Mouse (Mus musculus): Measurements from ENCODE around the gene Tmem251. TPM values are rescaled to one million over a fixed set of nuclear protein-coding genes. Genes with fewer than 3 reads are reported as not detected.

Gene Tmem251
- polyA plus RNA-seq, 1 experiment from 2014 or later = 11.8 TPM

- no peaks in the 10 kb centered on the region for H3K36me3 ChIP-seq (ENCODE audit: control insufficient read depth, insufficient read depth, low read length)
- WGBS = 55% methylated on average over 8 of the region's 8 CpGs
- no peaks in the 10 kb centered on the region for H3K27me3 ChIP-seq (replicated peaks; ENCODE audit: control insufficient read depth, insufficient read depth, low read length)
- H3K9me3 ChIP-seq (ENCODE audit: control insufficient read depth, low read length) = no peaks in the 10 kb centered on the region
- H3K4me1 ChIP-seq (ENCODE audit: control insufficient read depth, insufficient read depth, low read depth, low read length) = no peaks in the 10 kb centered on the region
- no peak for ATAC-seq
- no peak overlapping the region for H3K4me2 ChIP-seq (ENCODE audit: low read length)
- H3K4me3 ChIP-seq (ENCODE audit: low read length) = no peak overlapping the region
- no peak overlapping the region for H3K9ac ChIP-seq (ENCODE audit: low read depth, low read length)
- H3K27ac ChIP-seq (ENCODE audit: low read depth, low read length) = no peak overlapping the region
Observed at GRCm38 (mm10) chr12:102722966-102723365, 20.6 kb upstream of the Tmem251 start.

- no peaks in the 10 kb centered on the region for H3K27me3 ChIP-seq (replicated peaks; ENCODE audit: control insufficient read depth, insufficient read depth, low read length)
- no peaks in the 10 kb centered on the region for H3K9me3 ChIP-seq (ENCODE audit: control insufficient read depth, low read length)
- H3K27ac ChIP-seq (ENCODE audit: low read depth, low read length) = no peak overlapping the region
- no peaks in the 10 kb centered on the region for H3K4me1 ChIP-seq (ENCODE audit: control insufficient read depth, insufficient read depth, low read depth, low read length)
- H3K9ac ChIP-seq (ENCODE audit: low read depth, low read length) = no peak overlapping the region
- WGBS = 73% methylated on average over 6 of the region's 6 CpGs
- no peak overlapping the region for H3K4me3 ChIP-seq (ENCODE audit: low read length)
- no peaks in the 10 kb centered on the region for H3K36me3 ChIP-seq (ENCODE audit: control insufficient read depth, insufficient read depth, low read length)
- no peak overlapping the region for H3K4me2 ChIP-seq (ENCODE audit: low read length)
- no peak for ATAC-seq
Observed at GRCm38 (mm10) chr12:102723861-102724260, 19.7 kb upstream of the Tmem251 start.

GRCm38 (mm10) chr12:102725146-102725545 lies 18.4 kb upstream of the Tmem251 start:
- Histone ChIP-seq H3K4me1 (ENCODE audit: control insufficient read depth, insufficient read depth, low read depth, low read length) (peaks cover 3% of the 10 kb centered on the region), H3K9me3 (ENCODE audit: control insufficient read depth, low read length) (no peaks in the 10 kb centered on the region), H3K4me3 (ENCODE audit: low read length) (no peak overlapping the region), H3K27me3 (replicated peaks; ENCODE audit: control insufficient read depth, insufficient read depth, low read length) (no peaks in the 10 kb centered on the region), H3K4me2 (ENCODE audit: low read length) (no peak overlapping the region), H3K9ac (ENCODE audit: low read depth, low read length) (no peak overlapping the region), H3K27ac (ENCODE audit: low read depth, low read length) (no peak overlapping the region), H3K36me3 (ENCODE audit: control insufficient read depth, insufficient read depth, low read length) (no peaks in the 10 kb centered on the region)
- 93% methylated on average over 6 of the region's 6 CpGs for WGBS
- no peak for ATAC-seq

DNA sequence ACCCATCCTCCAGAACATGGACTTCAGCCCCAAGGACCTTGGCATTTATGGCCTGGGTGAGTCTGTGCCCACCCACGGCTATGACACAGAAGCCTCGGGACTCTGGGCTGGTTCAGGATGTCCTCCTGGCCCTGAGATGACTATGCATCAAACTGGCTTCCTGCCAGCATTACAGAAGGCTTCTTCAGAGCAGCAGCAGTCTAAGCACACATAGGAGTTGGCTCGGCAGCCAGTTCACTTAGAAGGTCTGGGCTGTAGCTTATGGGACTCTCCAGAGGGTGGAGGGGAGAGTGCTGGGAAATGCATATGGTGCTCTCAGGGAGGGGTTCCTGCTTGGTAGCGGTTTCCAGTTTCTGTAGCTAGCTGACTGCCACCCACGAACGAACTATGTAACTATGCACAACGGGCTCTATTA lies 17.8 kb upstream of the Tmem251 start:
- no peak overlapping the region for H3K27ac ChIP-seq (ENCODE audit: low read depth, low read length)
- no peaks in the 10 kb centered on the region for H3K36me3 ChIP-seq (ENCODE audit: control insufficient read depth, insufficient read depth, low read length)
- H3K4me3 ChIP-seq (ENCODE audit: low read length) = no peak overlapping the region
- no peak for ATAC-seq
- peaks cover 9% of the 10 kb centered on the region for H3K4me1 ChIP-seq (ENCODE audit: control insufficient read depth, insufficient read depth, low read depth, low read length)
- H3K27me3 ChIP-seq (replicated peaks; ENCODE audit: control insufficient read depth, insufficient read depth, low read length) = no peaks in the 10 kb centered on the region
- H3K9me3 ChIP-seq (ENCODE audit: control insufficient read depth, low read length) = no peaks in the 10 kb centered on the region
- H3K9ac ChIP-seq (ENCODE audit: low read depth, low read length) = no peak overlapping the region
- no peak overlapping the region for H3K4me2 ChIP-seq (ENCODE audit: low read length)
- WGBS = 72% methylated on average over 7 of the region's 7 CpGs

DNA sequence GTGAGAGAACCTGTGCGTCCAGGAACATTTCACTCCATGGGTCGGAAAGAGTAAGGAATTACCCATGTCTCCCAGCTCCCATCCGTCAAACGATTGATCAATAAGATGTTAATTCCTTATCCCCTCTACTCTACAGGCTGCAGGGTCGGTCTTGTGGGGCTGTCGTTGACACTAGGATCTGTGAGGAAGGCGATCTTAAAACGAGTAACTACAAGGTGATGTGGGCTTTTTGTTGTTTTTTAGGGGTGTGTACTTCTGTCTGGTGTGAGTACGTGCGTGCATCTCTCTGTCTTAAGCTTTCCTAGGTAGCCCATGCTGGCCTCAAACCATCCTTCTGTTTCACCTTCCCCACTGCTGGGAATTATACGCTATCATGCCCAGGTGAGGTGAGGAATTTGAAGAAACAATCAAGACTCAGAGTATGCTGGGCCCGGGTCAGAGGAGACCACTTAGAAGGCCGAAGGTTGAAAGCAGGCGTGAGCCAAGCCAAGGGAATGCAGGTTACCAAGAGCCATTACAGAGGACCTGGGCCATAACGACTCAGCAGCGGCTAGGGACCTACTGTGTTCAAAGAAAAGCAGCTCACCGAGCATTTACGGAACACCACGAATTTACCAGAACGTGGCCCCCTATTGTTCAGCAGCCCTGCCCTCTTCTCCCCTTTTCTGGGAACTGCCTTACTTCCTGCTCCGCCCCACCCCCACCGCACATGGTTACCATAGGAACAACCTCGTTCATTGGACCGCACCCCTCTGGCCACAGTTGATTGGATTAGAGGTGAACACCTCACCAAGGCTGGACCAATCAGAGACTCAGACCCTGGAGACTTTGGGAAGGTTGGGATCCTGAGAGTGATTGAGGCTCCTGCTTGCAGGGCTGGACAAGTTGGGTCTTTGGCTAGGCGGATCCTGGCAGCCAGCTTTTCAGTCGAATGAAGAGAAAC lies 13.4 kb upstream of the Tmem251 start:
- H3K9ac ChIP-seq (ENCODE audit: low read depth, low read length) = peak overlapping the region; percentile 37; the same call in 1 of the 2 replicates
- no peaks in the 10 kb centered on the region for H3K36me3 ChIP-seq (ENCODE audit: control insufficient read depth, insufficient read depth, low read length)
- ATAC-seq = peak; percentile 98
- H3K9me3 ChIP-seq (ENCODE audit: control insufficient read depth, low read length) = no peaks in the 10 kb centered on the region
- H3K4me2 ChIP-seq (ENCODE audit: low read length) = peak overlapping the region; percentile 45
- no peaks in the 10 kb centered on the region for H3K27me3 ChIP-seq (replicated peaks; ENCODE audit: control insufficient read depth, insufficient read depth, low read length)
- peak overlapping the region; percentile 26 for H3K4me3 ChIP-seq (ENCODE audit: low read length)
- 29% methylated on average over 26 of the region's 26 CpGs for WGBS
- peak overlapping the region; percentile 73 for H3K27ac ChIP-seq (ENCODE audit: low read depth, low read length)
- peaks cover 15% of the 10 kb centered on the region for H3K4me1 ChIP-seq (ENCODE audit: control insufficient read depth, insufficient read depth, low read depth, low read length)

- 27% methylated on average over 16 of the region's 16 CpGs for WGBS
- no peaks in the 10 kb centered on the region for H3K36me3 ChIP-seq (ENCODE audit: control insufficient read depth, insufficient read depth, low read length)
- no peaks in the 10 kb centered on the region for H3K27me3 ChIP-seq (replicated peaks; ENCODE audit: control insufficient read depth, insufficient read depth, low read length)
- H3K9ac ChIP-seq (ENCODE audit: low read depth, low read length) = no peak overlapping the region
- peak overlapping the region; percentile 26; the same call in 1 of the 2 replicates for H3K4me3 ChIP-seq (ENCODE audit: low read length)
- ATAC-seq = peak; percentile 53
- peak overlapping the region; percentile 68 for H3K27ac ChIP-seq (ENCODE audit: low read depth, low read length)
- peaks cover 15% of the 10 kb centered on the region for H3K4me1 ChIP-seq (ENCODE audit: control insufficient read depth, insufficient read depth, low read depth, low read length)
- no peaks in the 10 kb centered on the region for H3K9me3 ChIP-seq (ENCODE audit: control insufficient read depth, low read length)
- H3K4me2 ChIP-seq (ENCODE audit: low read length) = peak overlapping the region; percentile 45
Observed at GRCm38 (mm10) chr12:102730798-102731619, 12.6 kb upstream of the Tmem251 start.

DNA sequence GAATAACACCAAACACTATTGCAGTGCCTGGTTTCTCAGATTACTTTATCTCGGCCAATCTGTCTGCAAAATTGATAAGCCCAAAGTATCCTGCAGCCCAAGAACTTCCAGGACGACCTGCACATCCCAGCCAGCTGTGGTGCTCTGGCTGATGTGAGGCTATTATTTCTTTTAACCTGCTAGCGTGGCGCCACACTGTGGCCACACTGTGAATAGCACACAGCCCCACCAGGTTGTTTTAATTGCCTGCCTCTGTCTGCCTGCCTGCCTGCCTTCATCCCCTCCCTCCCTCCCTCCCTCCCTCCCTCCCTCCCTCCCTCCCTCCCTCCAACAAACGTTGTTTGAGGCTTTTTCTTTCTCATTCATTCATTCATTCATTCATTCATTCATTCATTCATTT lies 10.2 kb upstream of the Tmem251 start:
- 13% methylated on average over 4 of the region's 5 CpGs for WGBS
- no peaks in the 10 kb centered on the region for H3K36me3 ChIP-seq (ENCODE audit: control insufficient read depth, insufficient read depth, low read length)
- no peaks in the 10 kb centered on the region for H3K9me3 ChIP-seq (ENCODE audit: control insufficient read depth, low read length)
- no peak overlapping the region for H3K4me3 ChIP-seq (ENCODE audit: low read length)
- H3K27ac ChIP-seq (ENCODE audit: low read depth, low read length) = no peak overlapping the region
- H3K27me3 ChIP-seq (replicated peaks; ENCODE audit: control insufficient read depth, insufficient read depth, low read length) = no peaks in the 10 kb centered on the region
- H3K4me2 ChIP-seq (ENCODE audit: low read length) = no peak overlapping the region
- H3K4me1 ChIP-seq (ENCODE audit: control insufficient read depth, insufficient read depth, low read depth, low read length) = peaks cover 15% of the 10 kb centered on the region
- no peak for ATAC-seq
- no peak overlapping the region for H3K9ac ChIP-seq (ENCODE audit: low read depth, low read length)

GRCm38 (mm10) chr12:102739096-102739495 lies 4.5 kb upstream of the Tmem251 start:
- Histone ChIP-seq H3K9me3 (ENCODE audit: control insufficient read depth, low read length) (no peaks in the 10 kb centered on the region), H3K4me2 (ENCODE audit: low read length) (no peak overlapping the region), H3K27ac (ENCODE audit: low read depth, low read length) (no peak overlapping the region), H3K4me3 (ENCODE audit: low read length) (no peak overlapping the region), H3K27me3 (replicated peaks; ENCODE audit: control insufficient read depth, insufficient read depth, low read length) (no peaks in the 10 kb centered on the region), H3K4me1 (ENCODE audit: control insufficient read depth, insufficient read depth, low read depth, low read length) (peaks cover 12% of the 10 kb centered on the region), H3K36me3 (ENCODE audit: control insufficient read depth, insufficient read depth, low read length) (no peaks in the 10 kb centered on the region), H3K9ac (ENCODE audit: low read depth, low read length) (no peak overlapping the region)
- 83% methylated on average over 5 of the region's 5 CpGs for WGBS
- no peak for ATAC-seq

GRCm38 (mm10) chr12:102740285-102740684 lies 3.3 kb upstream of the Tmem251 start:
- peaks cover 22% of the 10 kb centered on the region for H3K4me1 ChIP-seq (ENCODE audit: control insufficient read depth, insufficient read depth, low read depth, low read length)
- H3K27ac ChIP-seq (ENCODE audit: low read depth, low read length) = no peak overlapping the region
- H3K9me3 ChIP-seq (ENCODE audit: control insufficient read depth, low read length) = no peaks in the 10 kb centered on the region
- no peak for ATAC-seq
- WGBS = 60% methylated on average over 3 of the region's 3 CpGs
- no peak overlapping the region for H3K9ac ChIP-seq (ENCODE audit: low read depth, low read length)
- H3K4me3 ChIP-seq (ENCODE audit: low read length) = no peak overlapping the region
- H3K36me3 ChIP-seq (ENCODE audit: control insufficient read depth, insufficient read depth, low read length) = no peaks in the 10 kb centered on the region
- H3K4me2 ChIP-seq (ENCODE audit: low read length) = no peak overlapping the region
- H3K27me3 ChIP-seq (replicated peaks; ENCODE audit: control insufficient read depth, insufficient read depth, low read length) = no peaks in the 10 kb centered on the region
